Mouse (Mus musculus) hindbrain, embryonic 11.5 days (tissue): ENCODE data around the gene Sos1. TPM values are rescaled to one million over a fixed set of nuclear protein-coding genes. Genes with fewer than 3 reads are reported as not detected.

Source experiments
- ATAC-seq: fragments of 200-750 bp; cut with Nextera tagmentation; 2 replicates; pipeline ENCODE4 v1.8.0; 2017; ENCODE audit warnings: mild to moderate bottlenecking, moderate TSS enrichment, moderate library complexity; ENCODE audit not compliant: low FRiP score
- DNase-seq: peaks from one replicate; pipeline ENCODE4 v3.0.0-alpha.2; 2015; ENCODE audit warnings: low spot score
- H3K27ac ChIP-seq: fragments of 300-500 bp; sonication (generic); 2 replicates; pipeline ENCODE4 v1.5.1; 2014; ENCODE audit warnings: mild to moderate bottlenecking, low read depth, low read length
- H3K27me3 ChIP-seq: fragments of 300-500 bp; sonication (generic); 2 replicates; pipeline ENCODE4 v1.6.1; 2014; ENCODE audit warnings: mild to moderate bottlenecking, low read length, moderate library complexity, mixed read lengths; ENCODE audit not compliant: control insufficient read depth, insufficient read depth
- H3K36me3 ChIP-seq: fragments of 300-500 bp; sonication (generic); 2 replicates; pipeline ENCODE4 v1.6.1; 2014; ENCODE audit warnings: mild to moderate bottlenecking, low read length, moderate library complexity, mixed read lengths; ENCODE audit not compliant: control insufficient read depth, insufficient read depth
- H3K4me1 ChIP-seq: fragments of 300-500 bp; sonication (generic); replicated peaks from 2 replicates; pipeline ENCODE4 v1.6.1; 2014; ENCODE audit warnings: low read length, mixed read lengths; ENCODE audit not compliant: control insufficient read depth, insufficient read depth
- H3K4me2 ChIP-seq: fragments of 300-500 bp; sonication (generic); replicated peaks from 2 replicates; pipeline ENCODE4 v1.6.1; 2014; ENCODE audit warnings: mild to moderate bottlenecking, low read depth, low read length
- H3K4me3 ChIP-seq: fragments of 300-500 bp; sonication (generic); 2 replicates; pipeline ENCODE4 v1.5.1; 2014; ENCODE audit warnings: low read depth, low read length
- H3K9ac ChIP-seq: fragments of 300-500 bp; sonication (generic); 2 replicates; pipeline ENCODE4 v1.6.1; 2014; ENCODE audit warnings: low read depth, low read length
- H3K9me3 ChIP-seq: fragments of 300-500 bp; sonication (generic); 2 replicates; pipeline ENCODE4 v1.6.1; 2016; ENCODE audit warnings: low read length; ENCODE audit not compliant: control insufficient read depth
- WGBS: fragments of 180-500 bp; shearing (Covaris S2); extraction: QIAGEN DNeasy Blood & Tissue Kit; methylation state at CpG from one replicate; pipeline ENCODE4 v1.1.7; 2014; 5-methylcytosine and 5-hydroxymethylcytosine counted together
- polyA plus RNA-seq: library from polyadenylated mRNA; unstranded; fragments of >200 nt; fragmentation: Nextera tagmentation; extraction: Ambion mirVana; gene quantifications from 2 replicates; pipeline ENCODE4 v1.2.1, GENCODE M21; 2014

The Sos1 gene
- polyA plus RNA-seq, 1 experiment from 2014 or later = 11.5 TPM

- Histone ChIP-seq H3K36me3 (no peaks in the 10 kb centered on the region), H3K4me2 (no peak overlapping the region), H3K4me3 (no peak overlapping the region), H3K27me3 (no peaks in the 10 kb centered on the region), H3K9me3 (no peaks in the 10 kb centered on the region), H3K9ac (no peak overlapping the region), H3K27ac (no peak overlapping the region), H3K4me1 (no peaks in the 10 kb centered on the region)
- WGBS = 63% methylated on average over 11 of the region's 11 CpGs
- no peak for DNase-seq
- ATAC-seq = no peak
These were observed 18.5 kb upstream of the Sos1 start for GRCm38 (mm10) chr17:80498600-80499268.

- Histone ChIP-seq H3K9me3 (no peaks in the 10 kb centered on the region), H3K36me3 (no peaks in the 10 kb centered on the region), H3K27me3 (no peaks in the 10 kb centered on the region), H3K4me3 (no peak overlapping the region), H3K9ac (no peak overlapping the region), H3K27ac (no peak overlapping the region), H3K4me2 (no peak overlapping the region), H3K4me1 (no peaks in the 10 kb centered on the region)
- no peak for DNase-seq
- no peak for ATAC-seq
- 53% methylated on average over 9 of the region's 9 CpGs for WGBS
These were observed 16.9 kb upstream of the Sos1 start for GRCm38 (mm10) chr17:80497183-80497601.

- H3K36me3 ChIP-seq = no peaks in the 10 kb centered on the region
- no peak overlapping the region for H3K4me2 ChIP-seq
- WGBS = 86% methylated on average over 8 of the region's 8 CpGs
- H3K27ac ChIP-seq = no peak overlapping the region
- DNase-seq = no peak
- no peaks in the 10 kb centered on the region for H3K4me1 ChIP-seq
- no peak overlapping the region for H3K4me3 ChIP-seq
- H3K27me3 ChIP-seq = no peaks in the 10 kb centered on the region
- no peak for ATAC-seq
- no peaks in the 10 kb centered on the region for H3K9me3 ChIP-seq
- H3K9ac ChIP-seq = no peak overlapping the region
These were observed 16.4 kb upstream of the Sos1 start for GRCm38 (mm10) chr17:80496607-80497170.

GRCm38 (mm10) chr17:80496185-80496584 is 15.9 kb upstream of the Sos1 start:
- Histone ChIP-seq H3K9me3 (no peaks in the 10 kb centered on the region), H3K27ac (no peak overlapping the region), H3K9ac (no peak overlapping the region), H3K27me3 (no peaks in the 10 kb centered on the region), H3K4me1 (no peaks in the 10 kb centered on the region), H3K4me2 (no peak overlapping the region), H3K36me3 (no peaks in the 10 kb centered on the region), H3K4me3 (no peak overlapping the region)
- no peak for DNase-seq
- ATAC-seq = no peak
- WGBS = 87% methylated on average over 6 of the region's 6 CpGs

- ATAC-seq (no peak), DNase-seq (no peak)
- 88% methylated on average over 1 of the region's 1 CpGs for WGBS
These were observed 13.6 kb upstream of the Sos1 start for GRCm38 (mm10) chr17:80493891-80494290.

GRCm38 (mm10) chr17:80492811-80493210 is 12.6 kb upstream of the Sos1 start:
- WGBS = 93% methylated on average over 4 of the region's 4 CpGs
- no peak for ATAC-seq

More at GRCm38 (mm10) chr17:80493891-80494290, 13.6 kb upstream of the Sos1 start:
- H3K27ac ChIP-seq = no peak overlapping the region
- no peak overlapping the region for H3K4me3 ChIP-seq
- no peaks in the 10 kb centered on the region for H3K4me1 ChIP-seq
- no peak overlapping the region for H3K9ac ChIP-seq
- H3K9me3 ChIP-seq = no peaks in the 10 kb centered on the region
- no peaks in the 10 kb centered on the region for H3K36me3 ChIP-seq
- no peaks in the 10 kb centered on the region for H3K27me3 ChIP-seq
- no peak overlapping the region for H3K4me2 ChIP-seq

GRCm38 (mm10) chr17:80492274-80492673 is 12.0 kb upstream of the Sos1 start:
- H3K4me1 ChIP-seq = no peaks in the 10 kb centered on the region
- no peak overlapping the region for H3K4me2 ChIP-seq
- H3K27ac ChIP-seq = no peak overlapping the region
- no peaks in the 10 kb centered on the region for H3K27me3 ChIP-seq
- H3K9ac ChIP-seq = no peak overlapping the region
- DNase-seq (no peak), ATAC-seq (no peak)
- no peak overlapping the region for H3K4me3 ChIP-seq
- WGBS = 98% methylated on average over 4 of the region's 4 CpGs
- no peaks in the 10 kb centered on the region for H3K36me3 ChIP-seq
- H3K9me3 ChIP-seq = no peaks in the 10 kb centered on the region

More at GRCm38 (mm10) chr17:80492811-80493210, 12.6 kb upstream of the Sos1 start:
- Histone ChIP-seq H3K9me3 (no peaks in the 10 kb centered on the region), H3K4me2 (no peak overlapping the region), H3K4me3 (no peak overlapping the region), H3K36me3 (no peaks in the 10 kb centered on the region), H3K4me1 (no peaks in the 10 kb centered on the region), H3K27ac (no peak overlapping the region), H3K9ac (no peak overlapping the region), H3K27me3 (no peaks in the 10 kb centered on the region)
- no peak for DNase-seq

- H3K4me1 ChIP-seq = no peaks in the 10 kb centered on the region
- H3K9ac ChIP-seq = no peak overlapping the region
- DNase-seq = no peak
- no peak overlapping the region for H3K4me2 ChIP-seq
- no peak for ATAC-seq
- H3K4me3 ChIP-seq = no peak overlapping the region
- no peaks in the 10 kb centered on the region for H3K36me3 ChIP-seq
- 70% methylated on average over 5 of the region's 5 CpGs for WGBS
- H3K27ac ChIP-seq = no peak overlapping the region
- no peaks in the 10 kb centered on the region for H3K27me3 ChIP-seq
- no peaks in the 10 kb centered on the region for H3K9me3 ChIP-seq
These were observed 9.9 kb upstream of the Sos1 start for GRCm38 (mm10) chr17:80490166-80490565.

- Histone ChIP-seq H3K9ac (no peak overlapping the region), H3K36me3 (no peaks in the 10 kb centered on the region), H3K4me1 (no peaks in the 10 kb centered on the region), H3K4me3 (no peak overlapping the region), H3K9me3 (no peaks in the 10 kb centered on the region), H3K27ac (no peak overlapping the region), H3K4me2 (no peak overlapping the region), H3K27me3 (no peaks in the 10 kb centered on the region)
- WGBS = 87% methylated on average over 3 of the region's 3 CpGs
- DNase-seq (no peak), ATAC-seq (no peak)
These were observed 8.7 kb upstream of the Sos1 start for GRCm38 (mm10) chr17:80488918-80489317.
